Mouse (Mus musculus): ENCODE data around the gene Six1.
"Not testable (repeated sequence)": the region's sequence is repeated elsewhere in the genome, so short reads cannot be mapped to it uniquely, and the experiment has no call there.

The Six1 gene

DNA sequence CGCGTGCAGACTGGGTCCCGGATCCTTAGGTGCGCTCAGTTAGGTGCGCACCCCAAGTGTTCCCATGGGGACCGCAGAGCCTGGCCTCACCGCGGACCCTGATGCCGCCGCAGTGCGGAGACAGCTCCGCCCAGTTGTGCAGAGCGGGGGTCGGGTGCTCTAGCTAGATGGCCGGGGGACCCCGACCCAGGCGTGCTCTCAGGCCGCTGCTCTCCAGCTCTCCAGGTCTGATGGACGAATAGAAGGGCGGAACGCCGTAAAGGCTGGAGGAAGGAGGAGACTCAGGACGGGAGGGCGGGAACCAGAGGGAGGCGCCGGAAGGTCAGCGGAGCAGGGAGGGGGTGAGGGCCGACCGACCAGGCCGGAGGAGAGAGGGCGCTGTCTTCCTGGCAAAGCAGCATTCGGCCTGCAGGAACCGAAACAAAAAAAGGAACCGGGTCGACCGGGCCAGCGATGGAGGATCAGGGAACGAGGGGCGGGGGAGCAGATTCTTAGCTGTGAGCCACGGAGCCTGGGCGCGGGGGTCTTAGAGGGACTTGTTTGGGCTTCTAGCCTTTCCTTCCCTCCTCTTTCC, at the start of gene Six1:
TSS of gene Six1 (minus strand) at position 220 of the 574 bp plus-strand sequence.
- no peak for DNase-seq (ENCODE audit: extremely low read depth, low read depth, low spot score)

DNA sequence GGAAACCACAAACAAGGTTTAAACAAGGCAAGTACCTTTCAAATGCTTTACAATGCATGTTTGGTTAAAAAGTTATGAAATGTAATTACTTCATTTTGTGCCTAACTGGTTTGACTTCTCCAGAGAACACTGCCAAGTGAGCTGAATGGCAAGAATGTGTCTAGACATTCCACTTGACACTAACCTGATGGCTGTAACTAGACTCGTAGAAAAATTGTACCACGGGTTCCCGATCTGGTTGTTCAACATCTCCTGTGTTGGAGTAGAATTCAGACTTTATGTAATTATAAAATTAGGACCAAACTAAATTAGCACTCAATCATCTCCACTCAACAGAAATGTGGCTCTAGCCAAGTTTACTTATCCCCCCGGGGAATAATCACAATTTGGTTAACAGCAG, 44.9 kb upstream of the Six1 start:
- peak; percentile 23 for DNase-seq (ENCODE audit: extremely low read depth, low read depth, low spot score)

DNA sequence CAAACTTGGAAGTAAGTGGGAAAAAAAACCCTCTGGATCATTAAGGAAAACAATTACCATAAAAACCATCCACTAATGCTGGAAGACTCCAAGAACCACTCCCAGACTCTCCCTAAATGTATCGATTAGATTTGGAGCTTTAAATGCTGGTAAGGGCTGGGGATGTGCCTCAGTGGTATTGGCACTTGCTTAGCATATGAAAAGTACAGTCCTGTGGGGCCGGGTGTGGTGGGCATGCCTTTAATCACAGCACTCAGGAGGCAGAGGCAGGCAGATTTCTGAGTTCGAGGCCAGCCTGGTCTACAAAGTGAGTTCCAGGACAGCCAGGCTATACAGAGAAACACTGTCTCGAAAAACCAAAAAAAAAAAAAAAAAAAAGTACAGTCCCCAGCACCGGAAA, 42.5 kb upstream of the Six1 start:
- not testable (repeated sequence) for DNase-seq (ENCODE audit: extremely low read depth, low read depth, low spot score)

DNA sequence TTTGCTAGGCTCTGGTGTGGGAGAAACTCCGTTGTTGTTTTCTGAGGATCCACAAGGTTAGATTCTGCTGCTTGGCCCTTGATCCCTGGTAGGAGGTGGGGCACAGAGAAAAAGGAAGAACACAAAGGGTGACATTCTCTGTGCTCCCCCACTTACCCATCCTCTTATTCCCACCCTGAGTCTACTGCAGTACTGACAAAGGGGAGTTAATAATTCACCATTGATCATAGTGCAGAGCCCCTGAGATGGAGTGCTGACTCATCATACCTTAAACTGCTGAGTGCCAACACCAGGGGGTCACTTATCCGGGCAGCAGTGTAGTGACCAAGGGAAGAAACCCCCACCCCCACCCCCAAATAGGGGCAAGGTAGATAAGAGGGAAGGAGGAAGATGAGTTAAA, 40.9 kb upstream of the Six1 start:
- no peak for DNase-seq (ENCODE audit: extremely low read depth, low read depth, low spot score)

DNA sequence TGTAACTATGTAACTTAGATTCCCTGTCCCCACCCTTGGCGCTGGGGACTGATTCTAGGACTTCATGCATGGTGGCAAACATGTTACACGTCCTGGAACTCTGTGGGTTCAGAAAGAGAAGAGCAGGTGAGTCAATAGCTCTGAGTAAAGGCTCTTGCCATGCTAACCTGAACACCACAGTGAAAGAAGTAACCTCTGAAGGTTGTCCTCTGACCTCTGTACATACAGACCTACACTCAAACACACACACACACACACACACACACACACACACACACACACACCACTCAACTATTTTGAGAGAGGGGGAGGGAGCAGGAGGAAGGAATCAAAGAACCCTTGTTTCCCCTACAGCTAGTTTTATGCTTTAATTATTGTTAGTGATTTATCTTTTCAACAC, 40.5 kb upstream of the Six1 start:
- DNase-seq (ENCODE audit: extremely low read depth, low read depth, low spot score), result no peak

DNA sequence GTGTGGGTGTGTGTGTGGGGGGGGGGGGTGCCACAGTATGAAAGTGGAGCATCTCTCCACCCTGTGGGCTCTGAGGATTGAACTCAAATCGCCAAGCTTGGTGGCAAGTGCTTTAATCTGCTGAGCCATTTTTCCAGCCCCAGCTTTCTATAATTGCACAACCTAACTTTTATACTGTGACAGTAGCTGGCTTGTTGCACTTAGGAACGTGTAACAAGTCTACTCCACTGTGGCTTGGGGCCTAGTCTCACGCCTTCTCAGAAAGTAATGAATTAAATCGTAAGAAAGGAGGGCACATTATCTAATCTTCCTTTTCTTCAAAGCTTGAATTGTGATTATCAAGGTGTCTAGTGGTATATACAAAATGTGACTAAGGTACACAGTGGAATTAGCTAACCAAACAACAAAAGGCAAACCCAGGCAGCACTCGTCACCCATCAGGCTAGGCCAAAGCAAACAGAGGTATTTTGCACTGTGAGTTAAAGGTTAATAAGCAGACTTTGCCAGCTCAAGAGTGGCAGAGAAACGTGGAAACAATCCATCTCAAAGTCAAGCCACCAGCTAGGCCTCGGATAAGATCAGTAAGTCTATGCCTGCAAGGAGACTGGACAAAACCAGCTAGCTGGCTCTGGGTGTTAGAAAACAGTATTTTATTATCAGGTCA, 37.1 kb upstream of the Six1 start:
- DNase-seq (ENCODE audit: extremely low read depth, low read depth, low spot score), result peak; percentile 3

DNA sequence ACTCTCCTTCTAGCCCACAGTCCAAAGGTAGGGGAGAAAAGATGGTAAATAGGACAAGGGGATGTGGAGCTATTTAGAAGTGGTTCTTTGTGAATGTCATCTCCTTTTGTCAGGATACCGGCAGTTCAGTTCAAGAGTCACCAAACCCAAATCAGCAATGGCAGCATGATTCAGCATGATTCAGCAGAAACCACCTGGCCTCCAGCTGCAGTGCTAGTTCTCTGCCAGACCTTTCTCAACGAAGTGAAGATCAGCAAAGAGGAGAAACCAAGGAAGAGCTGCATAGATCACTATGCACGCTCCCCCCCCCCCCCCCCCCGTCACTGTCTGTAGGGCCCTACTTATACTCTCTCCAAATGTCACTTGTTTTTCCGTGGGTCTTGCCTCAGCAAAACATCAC, 35.2 kb upstream of the Six1 start:
- DNase-seq (ENCODE audit: extremely low read depth, low read depth, low spot score), result no peak

DNA sequence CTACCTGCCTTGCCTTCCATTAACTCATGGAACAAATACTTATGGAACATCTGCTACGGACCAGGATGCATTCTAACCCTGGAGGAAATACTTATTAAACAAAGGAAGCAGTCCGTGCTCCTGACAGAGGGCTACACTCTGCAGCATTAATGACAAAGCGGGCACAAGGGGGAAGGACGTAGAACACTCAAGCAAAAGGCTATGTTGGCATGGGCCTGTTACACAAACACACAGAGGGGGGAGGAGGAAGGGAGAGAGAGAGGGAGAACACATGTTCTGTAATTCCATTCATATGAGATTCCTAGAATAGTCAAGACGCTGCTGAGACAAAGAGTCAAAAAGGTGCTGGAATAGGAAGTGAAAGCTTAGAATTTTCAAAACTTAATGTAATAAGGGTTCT, 34.8 kb upstream of the Six1 start:
- DNase-seq (ENCODE audit: extremely low read depth, low read depth, low spot score), result no peak

DNA sequence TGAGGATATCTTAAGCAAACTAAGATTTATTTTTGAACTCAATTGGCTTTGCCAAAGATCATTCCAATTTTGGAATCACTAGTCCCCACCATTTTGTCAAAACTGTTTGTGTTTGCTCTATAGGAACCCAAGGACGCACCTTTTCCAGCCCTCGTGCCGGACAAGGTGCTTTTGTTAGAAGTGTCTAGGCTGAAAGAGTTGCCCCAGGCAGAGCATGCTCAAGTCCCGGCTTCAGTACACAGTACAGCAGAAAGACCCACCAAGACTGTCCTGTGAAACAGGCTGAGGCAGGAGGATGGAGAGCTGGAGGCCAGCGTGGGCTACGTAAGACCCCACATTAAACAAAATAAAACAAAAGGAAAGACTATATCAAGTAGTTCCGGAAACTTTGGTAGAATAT, 33.4 kb upstream of the Six1 start:
- no peak for DNase-seq (ENCODE audit: extremely low read depth, low read depth, low spot score)

DNA sequence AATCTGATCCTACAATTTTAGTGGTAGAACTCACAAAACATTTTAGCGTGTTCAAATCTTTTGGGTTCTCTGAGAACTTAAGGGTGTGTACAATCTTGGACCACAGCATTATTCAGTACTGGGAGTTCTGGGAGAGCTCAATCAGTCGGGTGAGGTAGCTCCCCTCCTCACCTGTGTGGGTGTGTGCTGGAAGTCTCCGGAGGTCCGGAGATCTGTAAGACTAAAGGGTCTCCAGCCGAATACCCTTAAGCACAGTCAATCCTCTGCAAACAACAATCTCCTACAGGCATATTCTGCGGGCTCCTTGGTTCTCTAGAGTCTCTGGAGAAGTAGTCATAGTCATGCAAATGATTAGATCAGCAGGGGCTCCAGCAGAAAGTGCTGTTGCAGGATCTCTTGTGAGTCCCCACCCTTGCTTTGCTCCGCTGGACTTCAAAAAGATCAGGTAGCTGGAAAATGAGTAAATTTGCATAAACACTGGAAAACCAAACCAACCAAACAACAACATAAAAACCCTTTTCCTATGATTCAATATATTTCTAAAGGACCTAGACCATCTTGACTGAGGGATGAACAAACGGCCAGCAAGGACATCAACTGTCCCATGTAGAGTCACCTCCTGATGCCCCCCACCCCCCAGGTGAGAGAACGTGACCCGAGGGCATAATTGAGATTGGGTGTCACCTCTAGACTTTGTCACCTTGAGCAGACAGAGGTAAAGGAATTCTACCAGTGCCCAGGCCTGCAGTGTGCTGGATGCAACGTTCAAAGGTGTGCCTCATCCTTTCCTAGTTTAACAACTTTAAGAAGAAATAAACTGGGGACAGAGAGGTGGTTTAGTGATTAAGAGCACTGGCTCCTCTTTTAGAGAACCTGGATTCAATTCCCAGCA, 32.3 kb upstream of the Six1 start:
- no peak for DNase-seq (ENCODE audit: extremely low read depth, low read depth, low spot score)

DNA sequence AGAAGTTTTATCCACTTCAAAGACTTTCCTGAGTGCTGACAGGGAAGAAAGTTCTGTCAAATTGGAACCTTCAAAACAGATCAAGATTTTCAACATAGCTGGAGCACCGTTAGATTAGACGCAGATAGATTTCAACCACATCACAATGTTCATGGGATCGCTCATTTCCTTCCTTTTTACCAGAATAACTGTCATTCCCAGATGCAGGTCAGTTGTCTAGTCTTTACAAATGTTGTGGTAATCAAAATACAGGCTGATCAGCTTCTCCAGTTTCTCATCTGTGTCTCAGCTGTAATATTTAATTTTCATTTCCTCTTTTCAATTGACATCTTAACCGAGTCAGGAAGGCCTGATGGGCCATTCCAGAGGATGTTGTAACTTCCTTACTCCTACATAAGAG, 30.1 kb upstream of the Six1 start:
- no peak for DNase-seq (ENCODE audit: extremely low read depth, low read depth, low spot score)

DNA sequence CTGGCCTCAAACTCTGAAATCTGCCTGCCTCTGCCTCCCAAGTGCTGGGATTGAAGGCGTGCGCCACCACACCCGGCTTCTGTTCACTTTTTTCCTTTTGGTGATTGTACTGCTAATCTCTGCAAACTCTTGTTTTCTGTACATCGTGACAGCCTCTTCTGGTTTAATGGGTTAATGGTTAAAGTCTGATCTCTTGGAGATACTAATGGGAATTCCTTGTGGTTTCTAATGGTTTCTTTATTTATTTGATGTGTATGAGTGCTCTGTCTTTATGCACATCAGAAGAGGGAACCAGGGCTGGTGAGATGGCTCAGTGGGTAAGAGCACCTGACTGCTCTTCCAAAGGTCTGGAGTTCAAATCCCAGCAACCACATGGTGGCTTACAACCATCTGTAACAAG, 28.1 kb upstream of the Six1 start:
- not testable (repeated sequence) for DNase-seq (ENCODE audit: extremely low read depth, low read depth, low spot score)

DNA sequence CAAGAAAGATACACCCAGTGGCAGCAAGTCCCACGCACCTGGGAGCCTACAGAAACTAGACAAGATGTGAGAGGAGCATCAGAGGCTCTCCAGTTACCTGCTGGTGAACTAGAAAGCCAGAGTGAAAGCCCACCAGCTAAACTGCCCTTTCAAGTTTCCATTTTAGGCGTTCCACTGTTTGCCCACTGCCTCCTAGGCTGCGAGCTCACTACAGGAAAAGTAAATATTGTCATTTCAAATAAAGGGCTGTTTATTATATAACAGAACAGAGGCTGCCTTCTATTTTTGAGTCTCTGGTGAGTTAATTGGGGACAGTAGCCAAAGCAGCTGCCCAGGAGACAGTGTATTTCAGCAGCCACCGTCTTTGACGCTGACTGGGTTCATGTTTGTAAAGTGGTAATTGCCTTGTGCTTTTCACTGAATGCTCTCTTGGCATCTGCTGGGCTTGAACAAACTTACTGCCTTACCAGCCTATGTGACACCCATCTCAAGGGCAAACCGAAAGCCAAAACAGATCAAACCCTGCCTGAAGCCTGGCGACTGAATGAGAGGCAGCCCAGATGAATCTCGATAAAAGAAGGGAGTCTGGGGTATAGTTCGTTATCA, 7.2 kb upstream of the Six1 start:
- no peak for DNase-seq (ENCODE audit: extremely low read depth, low read depth, low spot score)

DNA sequence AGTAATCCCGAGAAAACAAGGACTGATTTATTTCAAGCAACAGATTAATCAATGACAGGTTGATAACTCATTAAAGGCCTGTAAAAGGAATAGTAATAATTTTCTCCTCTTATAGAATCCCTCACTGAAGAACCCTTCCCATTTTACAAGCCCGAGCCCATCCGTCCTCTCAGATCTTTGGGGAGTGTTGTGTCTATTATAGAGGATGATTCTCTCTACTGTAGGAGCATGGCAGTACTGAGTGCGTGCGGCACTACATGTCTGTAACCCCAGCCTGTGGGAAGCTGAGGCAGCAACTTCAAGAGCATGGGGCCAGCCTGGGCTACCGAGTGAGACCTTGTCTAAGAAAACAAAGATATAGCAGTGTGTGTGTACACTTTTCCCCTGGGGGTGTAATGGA, 3.8 kb upstream of the Six1 start:
- no peak for DNase-seq (ENCODE audit: extremely low read depth, low read depth, low spot score)

DNA sequence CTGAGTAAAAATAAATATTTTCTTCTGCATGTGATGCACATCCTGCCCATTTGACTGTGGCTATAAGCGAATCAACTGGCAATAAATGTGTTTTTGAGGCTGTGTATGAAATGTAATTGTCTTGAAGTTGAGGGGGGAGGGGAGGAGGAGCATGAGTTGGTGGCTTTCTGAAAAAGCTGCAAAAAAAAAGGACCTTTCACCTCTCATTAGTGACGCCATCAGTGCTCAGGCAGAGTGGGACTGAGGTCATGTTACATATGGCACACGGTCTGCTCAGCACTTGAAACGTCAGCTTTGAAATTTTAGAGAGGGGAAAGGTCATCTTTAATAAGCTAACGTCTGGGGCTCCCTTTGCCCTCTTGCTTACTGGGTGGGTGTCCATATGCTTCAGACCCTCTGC, 1.8 kb upstream of the Six1 start:
- DNase-seq (ENCODE audit: extremely low read depth, low read depth, low spot score), result no peak

DNA sequence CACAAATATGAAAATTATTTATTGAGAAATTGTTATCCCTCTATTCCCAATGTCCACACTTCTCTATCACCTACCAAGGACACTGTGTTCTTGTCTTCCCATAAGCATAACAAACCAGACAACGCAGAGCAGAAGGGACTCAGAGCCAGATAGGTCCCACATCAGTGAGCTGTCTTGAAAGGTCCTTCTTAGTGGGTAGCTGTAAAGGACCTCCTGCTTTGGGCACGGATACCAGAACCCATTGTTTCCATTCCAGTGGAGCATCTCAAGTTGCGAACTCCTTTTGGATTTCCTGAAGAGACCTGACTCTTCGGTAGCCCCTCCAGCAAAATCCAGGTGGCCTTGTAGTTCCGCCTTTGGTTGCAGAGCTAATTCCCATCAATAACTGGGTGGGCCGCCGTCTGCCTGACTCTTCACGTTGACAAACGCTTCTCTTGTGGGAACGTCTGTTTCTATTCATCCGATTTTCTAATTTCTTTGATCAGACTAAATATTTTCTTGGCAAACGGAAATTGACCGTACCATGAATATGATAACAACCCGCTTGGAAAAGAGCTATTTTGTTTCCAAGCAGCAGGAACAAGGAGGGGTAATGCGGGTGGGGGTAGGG, 994 bp upstream of the Six1 start:
- no peak for DNase-seq (ENCODE audit: extremely low read depth, low read depth, low spot score)

DNA sequence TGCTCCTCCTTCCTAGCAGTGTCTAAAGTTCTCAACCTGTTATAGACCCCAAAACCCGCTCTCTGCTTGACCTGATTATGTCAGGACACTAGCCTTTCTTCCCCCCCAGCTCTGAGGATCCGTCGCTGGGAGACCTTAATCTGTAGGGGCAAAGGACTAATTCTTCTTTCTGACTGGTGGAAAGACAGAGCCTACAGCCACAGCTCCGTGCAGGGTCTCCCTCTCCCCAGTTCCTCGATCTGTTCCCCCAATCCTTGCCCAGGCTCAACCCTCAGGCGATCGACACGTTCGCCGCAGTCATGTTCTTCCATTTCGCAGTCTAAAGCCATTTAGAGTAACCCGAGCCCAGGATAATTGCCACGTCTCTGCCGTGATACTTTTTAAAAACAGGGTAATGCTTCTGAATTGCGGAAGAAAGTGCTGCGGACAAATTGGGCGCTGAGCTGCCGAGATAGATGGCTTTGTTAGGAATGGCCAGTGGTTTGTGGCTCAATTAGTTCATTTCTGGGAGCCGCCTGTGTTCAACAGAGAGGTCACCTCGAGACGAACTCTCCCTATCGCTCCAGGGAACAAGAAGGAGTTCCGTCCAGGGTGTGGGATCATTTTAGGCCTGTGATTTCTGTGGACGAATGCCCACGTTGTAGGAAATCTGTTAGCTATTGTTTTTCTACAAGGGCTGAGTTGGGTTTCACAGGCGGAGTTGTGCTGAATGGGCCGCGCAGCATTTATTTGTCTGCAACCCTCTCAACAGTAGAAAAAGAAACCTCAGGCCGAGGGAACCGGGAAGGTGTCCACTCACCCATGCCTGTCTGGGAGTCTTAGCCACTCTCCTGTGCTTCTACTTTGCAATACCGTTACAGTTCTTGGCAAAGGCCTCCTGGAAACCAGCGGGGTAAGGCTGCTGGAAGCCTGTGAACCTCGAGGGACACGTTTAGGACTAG, 766 bp downstream of the Six1 start:
- no peak for DNase-seq (ENCODE audit: extremely low read depth, low read depth, low spot score)

DNA sequence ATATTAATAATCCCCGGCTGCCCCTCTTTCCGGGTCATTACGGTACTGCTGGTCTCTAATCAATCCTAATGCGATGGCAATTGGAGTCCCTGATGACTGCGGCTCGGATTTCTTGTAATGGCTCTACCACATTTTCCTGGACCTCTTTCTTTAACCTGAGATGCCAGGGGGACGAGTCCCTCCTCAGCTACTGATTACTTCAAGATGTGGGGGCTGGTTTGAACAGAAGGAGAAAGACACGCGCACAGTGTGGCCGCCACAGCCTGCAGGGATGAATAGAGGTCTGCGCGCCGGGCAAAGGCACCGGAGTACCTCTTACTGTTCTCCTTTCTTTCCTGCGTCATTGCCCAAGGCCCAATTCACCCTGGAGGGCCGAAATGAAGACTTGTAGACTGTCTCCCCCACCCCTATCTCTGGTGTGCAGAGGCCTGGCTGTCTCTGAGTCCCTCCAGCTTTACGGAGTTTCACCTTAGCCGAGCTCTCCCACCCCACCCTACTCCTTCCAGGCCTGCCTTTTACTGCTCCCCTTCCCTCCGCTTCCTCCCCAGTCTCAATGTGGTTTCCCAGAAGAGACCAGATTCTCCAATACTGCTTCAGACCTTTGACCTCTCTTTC, 1.5 kb downstream of the Six1 start:
- no peak for DNase-seq (ENCODE audit: extremely low read depth, low read depth, low spot score)

DNA sequence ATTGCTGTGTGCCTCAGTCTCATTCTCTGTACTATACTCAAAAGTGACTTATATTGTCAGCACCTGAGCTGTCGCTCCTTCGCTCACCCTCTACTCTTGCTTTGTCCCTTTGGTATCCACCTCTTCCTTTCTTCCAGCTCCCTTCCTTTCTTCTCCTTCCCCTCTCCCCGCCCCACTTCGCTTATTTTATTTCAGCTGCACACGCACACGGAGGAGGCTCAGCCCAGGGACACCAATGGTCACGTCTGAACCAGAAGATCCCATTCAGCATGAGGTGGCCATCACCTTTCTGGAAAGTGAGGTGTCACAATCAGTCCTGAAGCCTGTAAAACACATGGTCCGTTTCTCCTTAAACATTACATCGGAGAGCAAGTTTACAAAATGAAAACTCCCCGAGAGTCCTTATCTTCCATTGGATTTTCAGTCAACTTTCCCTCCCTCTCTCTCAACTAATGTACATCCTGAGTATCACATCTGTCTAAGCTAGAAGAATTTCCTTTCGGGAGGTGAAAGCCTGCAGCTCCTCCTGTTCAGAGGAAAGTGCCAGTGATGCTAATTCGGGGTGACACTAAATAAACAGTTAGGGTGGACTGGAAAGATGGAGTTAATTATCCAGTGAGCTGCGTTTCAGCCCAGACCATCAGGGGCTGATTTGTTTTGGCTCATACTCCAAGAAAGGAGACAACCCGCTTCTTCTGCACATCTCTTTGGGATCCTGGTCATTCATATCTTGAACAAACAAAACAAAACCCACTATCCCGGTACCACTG, 2.7 kb downstream of the Six1 start:
- DNase-seq (ENCODE audit: extremely low read depth, low read depth, low spot score), result no peak

Measured in fat pad, adult 2 months (tissue).